ENCODE assay signal across 15 mouse cellular contexts in the genomic region with DNA sequence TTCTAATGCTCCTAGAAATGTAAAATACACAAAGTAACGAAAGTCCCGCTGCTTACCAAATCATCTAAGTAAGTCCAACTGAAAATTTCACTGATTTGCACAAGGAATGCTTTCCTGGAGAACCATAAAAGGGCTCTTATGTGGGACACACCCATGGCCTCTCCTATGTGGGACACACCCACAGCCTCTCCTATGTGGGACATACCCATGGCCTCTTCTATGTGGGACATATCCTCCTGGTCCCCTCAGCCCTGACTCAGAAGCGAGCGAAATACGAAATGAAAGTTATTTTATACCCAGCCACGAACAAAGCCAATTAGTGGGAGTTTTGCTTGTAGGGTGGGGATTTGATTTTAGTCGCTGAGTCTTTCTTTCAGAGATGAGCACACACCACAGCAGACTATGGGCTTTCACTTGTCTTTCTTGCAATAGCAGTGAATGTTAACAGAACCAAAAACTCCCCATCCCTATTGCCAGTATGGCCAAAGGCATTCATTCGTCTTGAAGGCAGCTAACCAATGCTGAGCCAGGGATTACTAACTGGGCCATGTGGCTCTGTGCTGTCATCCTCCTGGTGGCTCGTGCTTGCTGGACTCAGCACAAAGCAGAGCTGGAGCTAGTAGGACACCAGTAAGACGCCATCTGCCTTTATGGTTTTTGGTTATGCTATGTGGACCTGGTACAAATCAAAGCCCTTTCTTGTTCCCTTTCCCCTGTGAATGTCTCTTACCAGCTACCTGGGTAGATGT.
DNase-seq lines count a peak whose midpoint lies in the region; ATAC-seq and TF ChIP-seq lines count a peak whose summit lies in the region.
"Had no signal": no experiment of that assay in that cellular context is flagged by ENCODE, and none has a peak within 500 bp of the region (broad histone marks: within the 10 kb centered on the region; RNA-seq: fewer than 3 reads in every experiment).

No protein-coding gene starts in this region.

- 0 out of 2 replicates have a peak overlapping the region, but pooled peaks have one; percentile 40 for H3K27ac ChIP-seq in hindbrain, embryonic 12.5 days
- no peak overlapping the region for H3K27ac ChIP-seq in hindbrain, postnatal 0 days
- 0 out of 2 replicates have a peak overlapping the region, but pooled peaks have one; percentile 13 for H3K27ac ChIP-seq in midbrain, postnatal 0 days (ENCODE audit: low read depth, low read length)
- H3K27ac ChIP-seq: limb, embryonic 15.5 days had no signal

- no peak for DNase-seq in hindbrain, postnatal 0 days (ENCODE audit: low spot score)
- peak; percentile 67 for DNase-seq in brain, adult 2 months (ENCODE audit: low read depth, low spot score)
- peak; percentile 25 for DNase-seq in cerebellum, adult 9-11 months
- peak; percentile 7 for DNase-seq in midbrain, postnatal 0 days (ENCODE audit: low spot score)
- DNase-seq in right cerebral cortex, postnatal 36 days (ENCODE audit: low spot score in 2 of 2): no peak
- DNase-seq in embryo, embryonic 11 days: no peak
- DNase-seq: forebrain, postnatal 0 days; gastrocnemius, postnatal 14 days; kidney, adult 8-10 months; lung, postnatal 14 days; right cerebral cortex, postnatal 14 days had no signal

- no peak overlapping the region for H3K9ac ChIP-seq in hindbrain, embryonic 12.5 days
- H3K9ac ChIP-seq in hindbrain, postnatal 0 days (replicated peaks; ENCODE audit: low read length): no peak overlapping the region
- no peak overlapping the region for H3K9ac ChIP-seq in midbrain, postnatal 0 days (replicated peaks; ENCODE audit: low read length, poor library complexity, severe bottlenecking)
- H3K9ac ChIP-seq: forebrain, postnatal 0 days; limb, embryonic 15.5 days had no signal

- H3K27me3 ChIP-seq in hindbrain, embryonic 12.5 days: no peaks in the 10 kb centered on the region
- no peaks in the 10 kb centered on the region for H3K27me3 ChIP-seq in hindbrain, postnatal 0 days (ENCODE audit: insufficient read depth, low read length)
- no peaks in the 10 kb centered on the region for H3K27me3 ChIP-seq in midbrain, postnatal 0 days (ENCODE audit: insufficient read depth, low read length)
- H3K27me3 ChIP-seq: limb, embryonic 15.5 days had no signal

- no peaks in the 10 kb centered on the region for H3K9me3 ChIP-seq in hindbrain, embryonic 12.5 days (replicated peaks)
- H3K9me3 ChIP-seq in hindbrain, postnatal 0 days (ENCODE audit: low read length): no peaks in the 10 kb centered on the region
- no peaks in the 10 kb centered on the region for H3K9me3 ChIP-seq in midbrain, postnatal 0 days (ENCODE audit: low read length)
- H3K9me3 ChIP-seq: G1E; limb, embryonic 15.5 days; megakaryocyte, embryonic 14.5 days had no signal

- no peak overlapping the region for H3K4me2 ChIP-seq in hindbrain, embryonic 12.5 days (replicated peaks)
- no peak overlapping the region for H3K4me2 ChIP-seq in hindbrain, postnatal 0 days (ENCODE audit: low read depth, low read length)
- H3K4me2 ChIP-seq in midbrain, postnatal 0 days (ENCODE audit: low read depth, low read length, poor library complexity, severe bottlenecking): 0 out of 2 replicates have a peak overlapping the region, but pooled peaks have one; percentile 12
- H3K4me2 ChIP-seq: limb, embryonic 15.5 days had no signal

- TF ChIP-seq CTCF in hindbrain, postnatal 0 days (IDR thresholded peaks at IDR 0.05; ENCODE audit: low read depth): no peak
- no peak for TF ChIP-seq CTCF in midbrain, postnatal 0 days (IDR thresholded peaks at IDR 0.05)

- H3K36me3 ChIP-seq in hindbrain, embryonic 12.5 days: no peaks in the 10 kb centered on the region
- no peaks in the 10 kb centered on the region for H3K36me3 ChIP-seq in hindbrain, postnatal 0 days (ENCODE audit: insufficient read depth, low read length)
- no peaks in the 10 kb centered on the region for H3K36me3 ChIP-seq in midbrain, postnatal 0 days (ENCODE audit: insufficient read depth, low read length)
- H3K36me3 ChIP-seq: G1E; limb, embryonic 15.5 days had no signal

- WGBS in hindbrain, embryonic 12.5 days: 90% methylated on average over 10 of the region's 10 CpGs
- WGBS in hindbrain, postnatal 0 days: 73% methylated on average over 10 of the region's 10 CpGs
- WGBS in midbrain, postnatal 0 days: 72% methylated on average over 10 of the region's 10 CpGs

- H3K4me3 ChIP-seq in hindbrain, embryonic 12.5 days: no peak overlapping the region
- no peak overlapping the region for H3K4me3 ChIP-seq in hindbrain, postnatal 0 days (ENCODE audit: low read length)
- no peak overlapping the region for H3K4me3 ChIP-seq in midbrain, postnatal 0 days (ENCODE audit: low read depth, low read length)
- H3K4me3 ChIP-seq: limb, embryonic 15.5 days; megakaryocyte, embryonic 14.5 days had no signal

- H3K4me1 ChIP-seq in hindbrain, embryonic 12.5 days: peaks cover 16% of the 10 kb centered on the region
- H3K4me1 ChIP-seq in hindbrain, postnatal 0 days (ENCODE audit: insufficient read depth, low read length): 0 out of 2 replicates have a peak, but pooled peaks cover 4% of the 10 kb centered on the region
- H3K4me1 ChIP-seq in midbrain, postnatal 0 days (ENCODE audit: insufficient read depth, low read length): peaks cover 7% of the 10 kb centered on the region
- H3K4me1 ChIP-seq: limb, embryonic 15.5 days had no signal

- no peak for ATAC-seq in hindbrain, embryonic 12.5 days (ENCODE audit: low FRiP score)
- no peak; the same call in 1 of the 2 replicates for ATAC-seq in hindbrain, postnatal 0 days
- no peak for ATAC-seq in midbrain, postnatal 0 days (ENCODE audit: low FRiP score)
- ATAC-seq: forebrain, postnatal 0 days had no signal

Comparison
In these comparisons a context has a peak if more than half of its experiments do, and no peak if none do; other contexts are left out.
1. DNase-seq: peak in brain, adult 2 months (single experiment), cerebellum, adult 9-11 months (single experiment) and midbrain, postnatal 0 days (single experiment); none in hindbrain, postnatal 0 days (single experiment), right cerebral cortex, postnatal 36 days (0 of 2) and embryo, embryonic 11 days (single experiment).